Mouse (Mus musculus) neural tube, embryonic 12.5 days (tissue): Measurements from ENCODE around the gene Il1rapl2. TPM values are rescaled to one million over a fixed set of nuclear protein-coding genes. Genes with fewer than 3 reads are reported as not detected.

ENCODE experiments used
- ATAC-seq: fragments of 200-750 bp; cut with Nextera tagmentation; 2 replicates; pipeline ENCODE4 v1.8.0; 2017; ENCODE audit warnings: low read depth, mild to moderate bottlenecking, moderate TSS enrichment, moderate library complexity; ENCODE audit not compliant: low FRiP score
- H3K27ac ChIP-seq: fragments of 300-500 bp; sonication (generic); 2 replicates; pipeline ENCODE4 v1.5.1; 2016
- H3K27me3 ChIP-seq: fragments of 300-500 bp; sonication (generic); replicated peaks from 2 replicates; pipeline ENCODE4 v1.6.1; 2016; ENCODE audit warnings: mild to moderate bottlenecking
- H3K36me3 ChIP-seq: fragments of 300-500 bp; sonication (generic); 2 replicates; pipeline ENCODE4 v1.6.1; 2016; ENCODE audit warnings: mild to moderate bottlenecking
- H3K4me1 ChIP-seq: fragments of 300-500 bp; sonication (generic); 2 replicates; pipeline ENCODE4 v1.6.1; 2016
- H3K4me2 ChIP-seq: fragments of 300-500 bp; sonication (generic); replicated peaks from 2 replicates; pipeline ENCODE4 v1.6.1; 2016; ENCODE audit warnings: mild to moderate bottlenecking
- H3K4me3 ChIP-seq: fragments of 300-500 bp; sonication (generic); 2 replicates; pipeline ENCODE4 v1.5.1; 2016
- H3K9ac ChIP-seq: fragments of 300-500 bp; sonication (generic); 2 replicates; pipeline ENCODE4 v1.6.1; 2016; ENCODE audit warnings: mild to moderate bottlenecking
- H3K9me3 ChIP-seq: fragments of 300-500 bp; sonication (generic); 2 replicates; pipeline ENCODE4 v1.6.1; 2016; ENCODE audit warnings: mild to moderate bottlenecking
- WGBS: fragments of 180-500 bp; shearing (Covaris S2); methylation state at CpG from one replicate; pipeline ENCODE4 v1.1.7; 2016; 5-methylcytosine and 5-hydroxymethylcytosine counted together
- polyA plus RNA-seq: library from polyadenylated mRNA; unstranded; fragments of >200 nt; fragmentation: Nextera tagmentation; extraction: Ambion mirVana; gene quantifications from 2 replicates; pipeline ENCODE4 v1.2.1, GENCODE M21; 2016

The Il1rapl2 gene
- polyA plus RNA-seq, 1 experiment from 2014 or later: 1.6 TPM

DNA sequence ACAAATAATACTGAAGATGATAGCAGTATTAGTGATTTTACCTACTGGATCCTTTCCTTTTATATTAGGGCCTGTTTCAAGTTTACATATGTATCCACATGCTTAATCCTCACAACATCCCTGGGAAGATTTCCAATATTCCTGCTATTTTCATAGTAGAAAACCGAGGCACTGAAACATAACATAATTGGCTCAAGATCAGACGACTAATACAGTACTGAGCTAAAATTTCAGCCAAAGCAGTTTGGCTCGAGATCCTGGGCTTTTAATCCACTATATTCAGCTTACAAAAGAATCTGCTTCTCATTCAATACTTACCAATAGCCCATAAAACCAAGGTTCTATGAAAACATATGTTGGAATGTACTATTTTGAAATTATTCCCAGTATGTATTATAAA is 239.1 kb downstream of the Il1rapl2 start:
- Histone ChIP-seq H3K9me3 (no peaks in the 10 kb centered on the region), H3K36me3 (no peaks in the 10 kb centered on the region), H3K27ac (no peak overlapping the region), H3K27me3 (no peaks in the 10 kb centered on the region), H3K4me2 (no peak overlapping the region), H3K4me3 (no peak overlapping the region), H3K4me1 (no peaks in the 10 kb centered on the region), H3K9ac (no peak overlapping the region)
- ATAC-seq: no peak
- WGBS: 70% methylated on average over 3 of the region's 3 CpGs

- H3K4me3 ChIP-seq: no peak overlapping the region
- H3K4me1 ChIP-seq: no peaks in the 10 kb centered on the region
- H3K4me2 ChIP-seq: no peak overlapping the region
- H3K36me3 ChIP-seq: no peaks in the 10 kb centered on the region
- no peaks in the 10 kb centered on the region for H3K27me3 ChIP-seq
- WGBS: 70% methylated on average over 1 of the region's 1 CpGs
- H3K9ac ChIP-seq: no peak overlapping the region
- no peaks in the 10 kb centered on the region for H3K9me3 ChIP-seq
- H3K27ac ChIP-seq: no peak overlapping the region
- no peak for ATAC-seq
Observed at GRCm38 (mm10) chrX:137812151-137812550, 241.7 kb downstream of the Il1rapl2 start.

DNA sequence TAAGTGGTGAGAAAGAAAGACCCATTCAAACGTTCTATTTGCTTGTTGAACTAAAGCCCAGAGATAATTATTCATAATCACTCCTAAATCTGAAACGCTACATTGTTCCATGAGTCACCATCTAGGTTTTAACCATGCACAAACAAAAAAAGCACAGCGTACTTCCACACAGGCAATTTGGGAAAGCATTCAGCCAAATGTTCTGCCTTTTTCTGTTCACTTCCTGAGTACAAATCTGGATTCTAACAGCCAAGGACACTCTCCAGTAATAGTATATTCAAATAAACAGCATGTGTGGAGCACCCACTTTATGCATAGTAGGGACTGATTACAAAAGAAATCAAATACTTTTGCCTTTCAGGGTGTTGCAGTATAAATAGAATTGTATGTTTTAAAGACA is 278.5 kb downstream of the Il1rapl2 start:
- WGBS: 70% methylated on average over 3 of the region's 3 CpGs
- Histone ChIP-seq H3K36me3 (no peaks in the 10 kb centered on the region), H3K4me1 (no peaks in the 10 kb centered on the region), H3K9ac (no peak overlapping the region), H3K27ac (no peak overlapping the region), H3K4me3 (no peak overlapping the region), H3K4me2 (no peak overlapping the region), H3K9me3 (no peaks in the 10 kb centered on the region), H3K27me3 (no peaks in the 10 kb centered on the region)
- no peak for ATAC-seq

GRCm38 (mm10) chrX:137923490-137923889 is 353.1 kb downstream of the Il1rapl2 start:
- Histone ChIP-seq H3K4me1 (no peaks in the 10 kb centered on the region), H3K4me2 (no peak overlapping the region), H3K9ac (no peak overlapping the region), H3K36me3 (no peaks in the 10 kb centered on the region), H3K4me3 (no peak overlapping the region), H3K9me3 (no peaks in the 10 kb centered on the region), H3K27ac (no peak overlapping the region), H3K27me3 (no peaks in the 10 kb centered on the region)
- no peak for ATAC-seq

- Histone ChIP-seq H3K36me3 (no peaks in the 10 kb centered on the region), H3K4me2 (no peak overlapping the region), H3K27me3 (no peaks in the 10 kb centered on the region), H3K4me1 (no peaks in the 10 kb centered on the region), H3K4me3 (no peak overlapping the region), H3K27ac (no peak overlapping the region), H3K9me3 (no peaks in the 10 kb centered on the region), H3K9ac (no peak overlapping the region)
- 75% methylated on average over 2 of the region's 2 CpGs for WGBS
- no peak for ATAC-seq
Observed at GRCm38 (mm10) chrX:137926835-137927234, 356.4 kb downstream of the Il1rapl2 start.

- 84% methylated on average over 1 of the region's 1 CpGs for WGBS
- no peak overlapping the region for H3K4me2 ChIP-seq
- no peak overlapping the region for H3K27ac ChIP-seq
- no peak overlapping the region for H3K9ac ChIP-seq
- no peaks in the 10 kb centered on the region for H3K27me3 ChIP-seq
- H3K36me3 ChIP-seq: no peaks in the 10 kb centered on the region
- H3K4me1 ChIP-seq: no peaks in the 10 kb centered on the region
- ATAC-seq: no peak
- H3K4me3 ChIP-seq: no peak overlapping the region
- no peaks in the 10 kb centered on the region for H3K9me3 ChIP-seq
Observed at GRCm38 (mm10) chrX:137947741-137948140, 377.3 kb downstream of the Il1rapl2 start.

- Histone ChIP-seq H3K4me3 (no peak overlapping the region), H3K36me3 (no peaks in the 10 kb centered on the region), H3K27ac (no peak overlapping the region), H3K4me1 (no peaks in the 10 kb centered on the region), H3K9me3 (no peaks in the 10 kb centered on the region), H3K27me3 (no peaks in the 10 kb centered on the region), H3K4me2 (no peak overlapping the region), H3K9ac (no peak overlapping the region)
- no peak for ATAC-seq
- WGBS: 53% methylated on average over 5 of the region's 5 CpGs
Observed at GRCm38 (mm10) chrX:137971306-137971705, 400.9 kb downstream of the Il1rapl2 start.

DNA sequence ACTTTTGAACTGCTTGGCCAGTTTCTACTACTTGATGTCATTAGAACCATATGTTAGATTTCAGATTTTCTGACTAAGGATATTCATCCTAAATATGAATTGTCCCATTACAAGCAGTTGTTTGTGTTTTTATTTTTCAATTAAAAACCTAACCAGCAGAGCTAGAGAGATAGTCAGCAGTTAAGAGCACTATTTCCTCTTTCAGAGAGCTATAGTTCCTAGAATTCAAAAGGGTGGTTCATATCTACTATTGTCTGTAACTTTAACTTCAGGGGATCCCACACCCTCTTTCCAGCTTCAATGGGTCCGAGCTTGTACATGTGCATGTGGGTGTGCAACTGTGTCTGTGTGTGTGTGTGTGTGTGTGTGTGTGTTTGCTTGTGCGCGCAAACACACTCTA is 472.7 kb downstream of the Il1rapl2 start:
- Histone ChIP-seq H3K27me3 (no peaks in the 10 kb centered on the region), H3K9me3 (no peaks in the 10 kb centered on the region), H3K4me3 (no peak overlapping the region), H3K4me1 (no peaks in the 10 kb centered on the region), H3K27ac (no peak overlapping the region), H3K4me2 (no peak overlapping the region), H3K9ac (no peak overlapping the region), H3K36me3 (no peaks in the 10 kb centered on the region)
- no peak for ATAC-seq
- 89% methylated on average over 3 of the region's 3 CpGs for WGBS

GRCm38 (mm10) chrX:138103954-138104353 is 533.5 kb downstream of the Il1rapl2 start:
- Histone ChIP-seq H3K27ac (no peak overlapping the region), H3K27me3 (no peaks in the 10 kb centered on the region), H3K4me1 (no peaks in the 10 kb centered on the region), H3K4me2 (no peak overlapping the region), H3K36me3 (no peaks in the 10 kb centered on the region), H3K4me3 (no peak overlapping the region), H3K9me3 (no peaks in the 10 kb centered on the region), H3K9ac (no peak overlapping the region)
- peak; percentile 66 for ATAC-seq
- 31% methylated on average over 6 of the region's 6 CpGs for WGBS

- Histone ChIP-seq H3K4me3 (no peak overlapping the region), H3K27ac (no peak overlapping the region), H3K4me1 (no peaks in the 10 kb centered on the region), H3K9ac (no peak overlapping the region), H3K9me3 (no peaks in the 10 kb centered on the region), H3K4me2 (no peak overlapping the region), H3K27me3 (no peaks in the 10 kb centered on the region), H3K36me3 (no peaks in the 10 kb centered on the region)
- peak; percentile 48; the same call in 1 of the 2 replicates for ATAC-seq
- 51% methylated on average over 3 of the region's 3 CpGs for WGBS
Observed at GRCm38 (mm10) chrX:138104668-138105067, 534.3 kb downstream of the Il1rapl2 start.

DNA sequence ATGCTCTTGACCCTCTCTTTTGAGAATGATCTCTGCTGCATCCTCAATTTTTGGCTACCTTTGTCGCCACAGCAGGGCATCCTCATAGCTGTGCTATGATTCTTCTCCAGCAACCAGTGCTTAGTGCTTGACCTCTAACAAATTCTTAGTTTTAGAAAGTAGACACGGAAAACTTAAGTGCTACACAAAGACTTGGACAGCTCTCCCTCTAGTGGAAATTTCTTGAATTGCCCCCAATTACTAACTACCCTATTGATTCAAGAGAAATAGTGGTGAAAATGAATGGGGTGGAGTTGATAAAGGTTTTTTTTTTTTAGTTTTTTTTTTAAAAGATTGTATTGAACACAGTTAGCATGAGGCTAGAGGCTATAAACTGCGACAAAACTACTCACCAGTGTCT is 599.7 kb downstream of the Il1rapl2 start:
- H3K4me2 ChIP-seq: no peak overlapping the region
- no peak overlapping the region for H3K27ac ChIP-seq
- H3K9ac ChIP-seq: no peak overlapping the region
- 18% methylated on average over 3 of the region's 3 CpGs for WGBS
- H3K4me1 ChIP-seq: no peaks in the 10 kb centered on the region
- 0 out of 2 replicates have a peak, but pooled peaks have one; percentile 17 for ATAC-seq
- no peaks in the 10 kb centered on the region for H3K36me3 ChIP-seq
- H3K27me3 ChIP-seq: no peaks in the 10 kb centered on the region
- no peaks in the 10 kb centered on the region for H3K9me3 ChIP-seq
- no peak overlapping the region for H3K4me3 ChIP-seq

DNA sequence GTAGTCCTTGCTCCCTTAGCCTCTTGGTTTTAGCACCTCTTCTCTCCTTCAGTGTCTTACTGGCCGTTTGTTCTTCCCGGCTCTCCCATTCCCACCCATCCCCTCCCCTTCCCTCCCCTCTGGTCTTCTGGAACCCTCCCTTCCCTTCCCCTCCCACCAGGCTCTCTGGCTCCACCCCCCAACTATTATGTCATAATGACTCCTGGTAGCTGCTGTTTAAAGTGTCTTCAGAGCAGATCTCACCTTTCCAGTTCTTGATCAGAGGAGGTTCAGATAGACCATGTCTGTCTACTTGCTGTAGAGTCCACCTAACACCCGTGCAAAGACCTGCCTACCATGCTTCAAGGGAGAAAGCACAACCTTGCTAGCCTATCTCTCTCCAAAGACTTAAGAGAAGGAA is 639.1 kb downstream of the Il1rapl2 start, which contains the start of gene Tex13a:
Tex13a (minus strand) TSS at position 101 of the 400 bp plus-strand sequence.
- Histone ChIP-seq H3K36me3 (no peaks in the 10 kb centered on the region), H3K27ac (no peak within 1 kb of the TSS), H3K9me3 (no peaks in the 10 kb centered on the region), H3K27me3 (no peaks in the 10 kb centered on the region), H3K4me2 (no peak within 1 kb of the TSS), H3K9ac (no peak within 1 kb of the TSS), H3K4me3 (no peak within 1 kb of the TSS), H3K4me1 (no peaks in the 10 kb centered on the region)
- ATAC-seq: no peak
- 79% methylated on average over 3 of the region's 3 CpGs for WGBS

- Histone ChIP-seq H3K27ac (no peak overlapping the region), H3K4me2 (no peak overlapping the region), H3K4me1 (no peaks in the 10 kb centered on the region), H3K36me3 (no peaks in the 10 kb centered on the region), H3K4me3 (no peak overlapping the region), H3K27me3 (no peaks in the 10 kb centered on the region), H3K9ac (no peak overlapping the region), H3K9me3 (no peaks in the 10 kb centered on the region)
- no peak for ATAC-seq
- WGBS: 63% methylated on average over 4 of the region's 4 CpGs
Observed at GRCm38 (mm10) chrX:138234626-138235025, 664.2 kb downstream of the Il1rapl2 start.
